Mouse (Mus musculus): ENCODE measurements around the gene Borcs6. TPM values are rescaled to one million over a fixed set of nuclear protein-coding genes. Genes with fewer than 3 reads are reported as not detected.

The Borcs6 gene
- polyA plus RNA-seq, 1 experiment from 2014 or later, result 3.5 TPM

GRCm38 (mm10) chr11:69034585-69034984, 24.9 kb upstream of the Borcs6 start:
- H3K9ac ChIP-seq, result no peak overlapping the region
- H3K27me3 ChIP-seq, result no peaks in the 10 kb centered on the region
- no peaks in the 10 kb centered on the region for H3K9me3 ChIP-seq (replicated peaks)
- H3K4me2 ChIP-seq, result no peak overlapping the region
- ATAC-seq (ENCODE audit: low read depth) (no peak), DNase-seq (no peak)
- H3K36me3 ChIP-seq, result peaks cover 58% of the 10 kb centered on the region
- H3K27ac ChIP-seq, result no peak overlapping the region
- H3K4me1 ChIP-seq (replicated peaks), result peaks cover 32% of the 10 kb centered on the region
- 82% methylated on average over 3 of the region's 3 CpGs for WGBS (ENCODE audit: insufficient replicate concordance)
- no peak overlapping the region for H3K4me3 ChIP-seq (replicated peaks)

- Histone ChIP-seq H3K36me3 (peaks cover 50% of the 10 kb centered on the region), H3K4me1 (replicated peaks) (peaks cover 35% of the 10 kb centered on the region), H3K9me3 (replicated peaks) (no peaks in the 10 kb centered on the region), H3K4me3 (replicated peaks) (no peak overlapping the region), H3K27ac (peak overlapping the region; percentile 40; the same call in 1 of the 2 replicates), H3K27me3 (no peaks in the 10 kb centered on the region), H3K4me2 (peak overlapping the region; percentile 94), H3K9ac (0 out of 2 replicates have a peak overlapping the region, but pooled peaks have one; percentile 30)
- WGBS (ENCODE audit: insufficient replicate concordance), result 80% methylated on average over 9 of the region's 9 CpGs
- ATAC-seq (ENCODE audit: low read depth) (no peak), DNase-seq (no peak)
Measured at GRCm38 (mm10) chr11:69035411-69035810, 24.1 kb upstream of the Borcs6 start.

- no peaks in the 10 kb centered on the region for H3K9me3 ChIP-seq (replicated peaks)
- H3K4me3 ChIP-seq (replicated peaks), result peak overlapping the region; percentile 79
- H3K4me1 ChIP-seq (replicated peaks), result peaks cover 37% of the 10 kb centered on the region
- H3K4me2 ChIP-seq, result peak overlapping the region; percentile 94
- H3K36me3 ChIP-seq, result peaks cover 45% of the 10 kb centered on the region
- ATAC-seq (ENCODE audit: low read depth), result peak; percentile 40
- H3K9ac ChIP-seq, result peak overlapping the region; percentile 39
- no peaks in the 10 kb centered on the region for H3K27me3 ChIP-seq
- DNase-seq, result peak; percentile 81
- H3K27ac ChIP-seq, result peak overlapping the region; percentile 40
- WGBS (ENCODE audit: insufficient replicate concordance), result 6% methylated on average over 8 of the region's 8 CpGs
Measured at GRCm38 (mm10) chr11:69035849-69036248, 23.7 kb upstream of the Borcs6 start.

GRCm38 (mm10) chr11:69036486-69037230, 22.9 kb upstream of the Borcs6 start:
- no peaks in the 10 kb centered on the region for H3K27me3 ChIP-seq
- WGBS (ENCODE audit: insufficient replicate concordance), result 8% methylated on average over 20 of the region's 20 CpGs
- peak overlapping the region; percentile 75 for H3K27ac ChIP-seq
- H3K36me3 ChIP-seq, result peaks cover 37% of the 10 kb centered on the region
- H3K4me2 ChIP-seq, result peak overlapping the region; percentile 94
- H3K4me3 ChIP-seq (replicated peaks), result peak overlapping the region; percentile 79
- ATAC-seq (ENCODE audit: low read depth), result 0 out of 2 replicates have a peak, but pooled peaks have one; percentile 16
- peaks cover 39% of the 10 kb centered on the region for H3K4me1 ChIP-seq (replicated peaks)
- no peaks in the 10 kb centered on the region for H3K9me3 ChIP-seq (replicated peaks)
- H3K9ac ChIP-seq, result peak overlapping the region; percentile 80
- peak; percentile 83 for DNase-seq

- ATAC-seq (ENCODE audit: low read depth), result peak; percentile 28; the same call in 1 of the 2 replicates
- Histone ChIP-seq H3K9ac (peak overlapping the region; percentile 80), H3K4me3 (replicated peaks) (peak overlapping the region; percentile 79), H3K27ac (peak overlapping the region; percentile 75), H3K4me2 (peak overlapping the region; percentile 94), H3K27me3 (no peaks in the 10 kb centered on the region), H3K4me1 (replicated peaks) (peaks cover 39% of the 10 kb centered on the region), H3K36me3 (peaks cover 31% of the 10 kb centered on the region), H3K9me3 (replicated peaks) (no peaks in the 10 kb centered on the region)
- WGBS (ENCODE audit: insufficient replicate concordance), result under 1% methylated on average over 34 of the region's 34 CpGs
- peak; percentile 82 for DNase-seq
Measured at GRCm38 (mm10) chr11:69037231-69038061, 22.1 kb upstream of the Borcs6 start.

- Histone ChIP-seq H3K4me3 (replicated peaks) (peak overlapping the region; percentile 74; the same call in 1 of the 2 replicates), H3K4me2 (peak overlapping the region; percentile 91), H3K9ac (0 out of 2 replicates have a peak overlapping the region, but pooled peaks have one; percentile 78), H3K27ac (no peak overlapping the region), H3K27me3 (no peaks in the 10 kb centered on the region), H3K4me1 (replicated peaks) (peaks cover 39% of the 10 kb centered on the region), H3K36me3 (peaks cover 24% of the 10 kb centered on the region), H3K9me3 (replicated peaks) (no peaks in the 10 kb centered on the region)
- no peak for DNase-seq
- ATAC-seq (ENCODE audit: low read depth), result no peak
- 64% methylated on average over 5 of the region's 5 CpGs for WGBS (ENCODE audit: insufficient replicate concordance)
Measured at GRCm38 (mm10) chr11:69038173-69038572, 21.3 kb upstream of the Borcs6 start.

GRCm38 (mm10) chr11:69045531-69046394, 13.8 kb upstream of the Borcs6 start, which contains the start of gene Aurkb:
TSS of gene Aurkb (plus strand) at chr11:69045647.
- DNase-seq (peak; percentile 84), ATAC-seq (ENCODE audit: low read depth) (peak; percentile 85)
- peak within 1 kb of the TSS; percentile 95 for H3K27ac ChIP-seq
- peak within 1 kb of the TSS; percentile 80 for H3K4me2 ChIP-seq
- H3K27me3 ChIP-seq, result no peaks in the 10 kb centered on the region
- peak within 1 kb of the TSS; percentile 96 for H3K9ac ChIP-seq
- peak within 1 kb of the TSS; percentile 90 for H3K4me3 ChIP-seq (replicated peaks)
- H3K4me1 ChIP-seq (replicated peaks), result peaks cover 58% of the 10 kb centered on the region
- no peaks in the 10 kb centered on the region for H3K9me3 ChIP-seq (replicated peaks)
- under 1% methylated on average over 54 of the region's 54 CpGs for WGBS (ENCODE audit: insufficient replicate concordance)
- H3K36me3 ChIP-seq, result peaks cover 36% of the 10 kb centered on the region

GRCm38 (mm10) chr11:69046395-69046774, 13.1 kb upstream of the Borcs6 start:
- Histone ChIP-seq H3K4me2 (peak overlapping the region; percentile 80), H3K9ac (peak overlapping the region; percentile 96), H3K36me3 (peaks cover 42% of the 10 kb centered on the region), H3K27me3 (no peaks in the 10 kb centered on the region), H3K27ac (peak overlapping the region; percentile 95), H3K4me1 (replicated peaks) (peaks cover 60% of the 10 kb centered on the region), H3K4me3 (replicated peaks) (peak overlapping the region; percentile 90), H3K9me3 (replicated peaks) (no peaks in the 10 kb centered on the region)
- 9% methylated on average over 9 of the region's 9 CpGs for WGBS (ENCODE audit: insufficient replicate concordance)
- DNase-seq (no peak), ATAC-seq (ENCODE audit: low read depth) (no peak)

- DNase-seq, result no peak
- Histone ChIP-seq H3K4me1 (replicated peaks) (peaks cover 60% of the 10 kb centered on the region), H3K36me3 (peaks cover 54% of the 10 kb centered on the region), H3K27me3 (no peaks in the 10 kb centered on the region), H3K9me3 (replicated peaks) (no peaks in the 10 kb centered on the region), H3K4me3 (replicated peaks) (peak overlapping the region; percentile 90), H3K27ac (peak overlapping the region; percentile 41; the same call in 1 of the 2 replicates), H3K4me2 (peak overlapping the region; percentile 80), H3K9ac (peak overlapping the region; percentile 96)
- ATAC-seq (ENCODE audit: low read depth), result no peak
- WGBS (ENCODE audit: insufficient replicate concordance), result 90% methylated on average over 12 of the region's 12 CpGs
Measured at GRCm38 (mm10) chr11:69047592-69047991, 11.9 kb upstream of the Borcs6 start.

GRCm38 (mm10) chr11:69048151-69048550, 11.4 kb upstream of the Borcs6 start:
- H3K4me3 ChIP-seq (replicated peaks), result peak overlapping the region; percentile 90
- no peak overlapping the region for H3K27ac ChIP-seq
- no peaks in the 10 kb centered on the region for H3K9me3 ChIP-seq (replicated peaks)
- H3K4me2 ChIP-seq, result peak overlapping the region; percentile 80
- peaks cover 56% of the 10 kb centered on the region for H3K36me3 ChIP-seq
- H3K4me1 ChIP-seq (replicated peaks), result peaks cover 65% of the 10 kb centered on the region
- 86% methylated on average over 14 of the region's 14 CpGs for WGBS (ENCODE audit: insufficient replicate concordance)
- H3K27me3 ChIP-seq, result no peaks in the 10 kb centered on the region
- ATAC-seq (ENCODE audit: low read depth) (no peak), DNase-seq (no peak)
- no peak overlapping the region for H3K9ac ChIP-seq

Measured in liver, embryonic 13.5 days (tissue).